Mouse (Mus musculus) kidney, adult 11 months (tissue): ENCODE data around the gene Zfp84.

Experiments
- DNase-seq: peaks from one replicate; pipeline ENCODE4 v3.0.0; 2022

The Zfp84 gene

DNA sequence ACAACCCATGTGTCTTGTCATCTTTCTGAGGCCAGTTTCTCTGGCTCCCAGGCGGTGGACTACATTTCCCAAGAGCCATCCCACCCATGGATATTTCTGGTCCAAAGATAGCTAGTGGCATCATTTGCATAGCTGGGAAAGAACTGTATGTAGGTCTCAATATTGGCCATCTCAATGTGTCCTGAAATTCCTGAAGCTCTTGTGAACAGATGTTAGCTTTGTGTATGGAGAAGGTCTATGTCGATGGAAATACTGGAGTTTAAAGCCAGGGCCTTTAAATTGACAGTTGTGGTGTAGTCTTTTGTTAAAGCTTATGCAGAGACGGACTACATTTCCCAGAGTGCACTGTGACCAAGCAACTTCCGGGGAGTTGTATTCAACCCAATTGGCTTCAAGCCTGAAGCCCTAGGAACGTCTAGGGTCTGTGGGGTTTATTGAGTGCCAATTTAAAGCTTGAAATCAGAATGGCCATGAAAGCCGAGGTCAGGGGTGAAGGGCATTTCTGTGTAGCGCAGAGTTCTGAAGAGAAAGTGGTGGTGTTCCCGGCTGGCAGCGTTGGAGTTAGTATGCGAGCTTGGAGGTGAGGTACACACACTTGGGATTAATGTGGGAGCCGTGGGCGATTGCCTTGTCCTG lies 50.4 kb downstream of the Zfp84 start:
- DNase-seq: peak; percentile 66

DNA sequence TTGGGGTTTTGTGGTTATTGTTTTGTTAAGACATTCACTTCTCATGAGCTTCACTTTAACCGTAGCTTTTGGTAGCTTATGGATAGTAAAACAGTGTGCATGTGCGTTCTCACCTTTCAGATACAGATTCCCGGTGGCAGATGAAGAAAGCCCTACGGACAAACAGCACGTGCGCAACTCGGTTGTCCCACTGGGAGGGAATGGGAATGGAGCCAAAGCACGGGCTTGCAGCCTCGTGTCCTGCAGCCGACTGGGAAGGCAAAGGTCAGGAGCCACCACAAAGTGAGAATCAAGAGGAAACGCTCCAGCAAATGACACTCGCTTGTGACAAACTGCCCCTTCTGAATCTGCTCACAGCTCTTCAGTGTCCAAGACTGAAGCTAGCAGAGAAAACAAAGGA lies 59.6 kb downstream of the Zfp84 start:
- DNase-seq: peak; percentile 57
